Mouse (Mus musculus) mouse embryonic stem cell (cell line): ENCODE measurements around the gene Srp54a.
"Not testable (repeated sequence)": the region's sequence is repeated elsewhere in the genome, so short reads cannot be mapped to it uniquely, and the experiment has no call there.

Experiments used
- in situ Hi-C, 2 experiments: fragments of 300-500 bp; cut with MboI; formaldehyde crosslinking; loops; 1 replicate in 1 of 2; 3 replicates in 1 of 2; pipeline ENCODE4 v1.14.3; 2019 to 2020; ENCODE audit warnings: low sequenced_read_pairs in 2 of 2, low pct_unique_long_range_greater_than_20kb in 1 of 2, mixed read lengths in 1 of 2; ENCODE audit not compliant: unreplicated experiment in 1 of 2

Gene Srp54a

DNA sequence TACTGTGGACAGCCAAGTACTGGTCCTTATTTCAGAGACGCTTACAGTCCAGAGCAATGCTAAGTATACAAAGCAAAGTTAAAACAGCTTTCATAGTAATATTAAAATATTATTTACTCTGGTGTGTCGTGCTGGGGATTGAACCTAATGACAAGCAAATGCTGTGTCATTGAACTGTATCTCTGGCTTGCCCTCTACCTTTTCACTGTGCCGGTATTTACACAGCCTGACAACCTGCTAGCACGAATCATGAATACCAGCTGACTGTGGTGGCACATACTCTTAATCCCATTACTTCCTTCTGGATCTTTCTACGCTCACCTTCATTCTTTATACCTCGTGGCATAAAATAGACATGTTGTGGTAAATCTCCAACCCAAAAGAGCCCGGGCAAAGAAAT is 12.1 kb downstream of the Srp54a start:
- in situ Hi-C loops = not testable (repeated sequence)

DNA sequence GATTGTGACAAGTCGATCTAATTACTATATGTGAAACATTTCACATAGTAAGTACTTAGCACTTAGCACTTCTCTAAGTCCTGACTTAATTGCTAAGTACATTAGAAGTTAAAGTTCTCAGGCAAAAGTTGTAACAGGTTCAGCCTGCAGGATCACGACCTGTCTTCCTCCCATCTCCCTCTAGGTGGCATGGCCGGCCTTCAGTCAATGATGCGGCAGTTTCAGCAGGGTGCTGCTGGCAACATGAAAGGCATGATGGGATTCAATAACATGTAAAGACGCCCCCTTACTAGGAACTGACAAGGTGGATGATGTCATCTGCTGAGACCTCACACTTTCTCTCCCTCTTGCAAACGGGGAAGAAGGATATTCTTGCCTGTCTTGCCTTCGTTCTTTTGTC is 32.6 kb downstream of the Srp54a start:
- in situ Hi-C loops = not testable (repeated sequence)

DNA sequence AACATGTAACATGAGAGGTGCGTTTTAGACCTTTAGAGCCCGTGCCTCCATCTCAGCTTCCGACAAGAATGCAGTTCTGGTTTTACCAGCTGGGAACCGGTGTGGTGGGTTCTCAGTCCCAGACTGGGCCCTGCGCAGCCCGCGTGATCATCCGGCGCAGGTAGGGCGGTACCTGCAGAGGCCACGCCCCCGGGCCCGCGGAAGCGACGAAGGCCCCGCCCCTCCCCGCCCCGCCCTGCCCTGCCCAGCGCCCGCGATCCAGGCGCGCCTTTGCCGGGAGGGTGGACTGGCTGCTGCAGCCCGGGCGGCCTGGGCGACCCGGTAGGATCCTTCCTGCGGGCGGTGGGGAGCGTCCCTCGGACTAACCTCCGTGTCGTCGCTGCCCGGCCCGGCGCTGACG is 44.2 kb downstream of the Srp54a start, which contains the start of gene Fam177a:
TSS of gene Fam177a (plus strand) at position 228 of the 400 bp plus-strand sequence.
- in situ Hi-C loops = not testable (repeated sequence)

DNA sequence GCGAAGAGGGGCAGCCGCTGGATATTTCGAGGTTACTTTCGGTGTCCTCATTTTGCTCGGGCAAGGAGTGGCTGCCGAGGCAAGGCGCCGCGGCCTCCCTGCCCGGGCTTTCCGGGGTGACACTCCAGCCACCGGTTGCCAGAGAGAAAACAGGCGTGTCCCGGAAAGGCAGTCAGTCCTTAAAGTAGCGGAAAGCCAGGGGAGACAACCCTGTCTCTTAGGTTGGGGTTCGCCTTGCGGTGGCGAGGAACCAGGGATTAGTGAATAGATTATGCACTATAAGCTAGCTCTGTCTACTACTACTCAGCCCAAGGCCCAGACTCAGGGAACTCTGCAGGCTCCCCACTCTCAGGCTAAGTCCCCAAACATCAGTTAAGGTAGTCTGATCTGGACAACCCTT is 44.7 kb downstream of the Srp54a start:
- in situ Hi-C loops = not testable (repeated sequence)

DNA sequence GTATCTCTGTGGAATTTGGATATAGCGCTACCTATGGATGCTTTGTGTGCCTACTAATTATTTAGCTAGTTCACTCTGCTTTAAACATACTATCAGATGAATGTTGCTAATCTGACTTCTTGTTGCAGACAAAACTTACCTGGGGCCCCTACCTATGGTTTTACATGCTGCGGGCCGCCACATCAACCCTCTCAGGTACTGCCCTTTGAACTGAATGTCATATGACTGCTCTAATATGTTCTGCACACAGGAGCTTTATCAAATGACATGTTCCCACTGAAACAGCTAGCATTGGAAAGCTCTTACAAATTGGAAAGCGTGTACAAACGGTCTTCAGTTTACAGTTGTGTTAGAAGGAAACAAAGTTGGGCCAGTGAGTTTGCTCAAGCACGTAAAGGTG is 55.5 kb downstream of the Srp54a start:
- in situ Hi-C loops = not testable (repeated sequence)

DNA sequence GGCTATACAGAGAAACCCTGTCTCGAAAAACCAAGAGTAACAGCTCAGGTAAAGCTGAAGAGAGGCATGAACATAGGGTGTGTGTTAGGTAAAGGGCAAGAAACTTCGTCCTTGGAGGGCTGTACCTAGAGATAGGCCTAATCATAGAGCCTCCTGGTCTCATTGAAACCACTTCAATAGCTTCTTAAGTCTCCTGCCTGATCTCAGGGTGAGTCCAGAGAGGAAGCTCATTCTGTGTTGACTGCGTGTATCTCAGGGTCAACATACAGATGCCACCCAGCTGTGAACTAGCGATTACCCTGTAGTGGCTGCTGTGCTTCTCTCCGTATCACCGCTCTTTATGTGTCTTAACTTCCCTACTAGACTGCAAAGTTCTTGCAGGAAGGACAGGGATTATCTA is 57.8 kb downstream of the Srp54a start:
- in situ Hi-C loops = not testable (repeated sequence)

DNA sequence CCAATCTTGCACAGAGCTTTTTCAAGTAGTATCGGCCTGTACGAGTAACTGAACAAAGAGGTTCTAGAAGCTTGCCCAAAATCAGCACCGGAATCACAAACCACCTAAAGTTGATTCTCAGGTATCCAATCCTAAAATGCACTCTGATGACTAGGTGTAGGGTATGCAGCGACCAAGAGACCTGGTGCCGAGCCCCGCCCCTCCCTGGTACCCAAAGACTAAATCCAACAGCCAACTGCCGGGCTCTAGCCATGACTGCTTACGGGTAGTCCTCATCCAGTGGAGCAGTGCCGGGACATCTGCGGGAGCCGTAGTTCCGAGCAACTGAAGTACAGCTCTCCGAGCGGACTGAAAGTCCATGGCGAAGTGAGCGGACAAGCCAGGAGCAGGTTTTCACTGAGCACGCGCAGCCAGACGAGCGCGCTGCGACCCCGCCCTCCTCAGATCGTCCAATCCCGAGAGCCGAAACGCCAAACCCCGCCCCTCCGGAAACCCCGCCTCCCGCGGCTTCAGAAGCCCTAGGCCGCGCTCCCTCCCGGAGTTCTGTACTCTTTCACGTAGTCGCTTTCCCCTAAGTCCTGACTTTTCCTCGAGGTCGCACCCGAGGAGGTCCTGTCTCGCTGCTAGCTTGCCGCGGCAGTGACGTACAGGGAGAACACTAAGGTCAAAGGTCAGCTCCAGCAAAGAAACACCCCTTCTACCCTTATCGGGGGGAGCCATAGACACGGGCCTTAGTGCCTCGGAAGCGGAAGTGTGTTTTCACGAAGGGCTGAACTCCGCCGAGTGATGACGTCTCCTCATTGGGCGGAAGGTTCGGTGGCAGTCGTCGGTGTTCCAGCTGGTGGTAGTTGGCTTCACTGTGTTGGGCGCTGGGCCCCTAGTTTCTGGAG is 74.7 kb downstream of the Srp54a start, which contains the start of gene Srp54b:
TSS of gene Srp54b (plus strand) at position 546 of the 890 bp plus-strand sequence.
- in situ Hi-C loops = not testable (repeated sequence)

DNA sequence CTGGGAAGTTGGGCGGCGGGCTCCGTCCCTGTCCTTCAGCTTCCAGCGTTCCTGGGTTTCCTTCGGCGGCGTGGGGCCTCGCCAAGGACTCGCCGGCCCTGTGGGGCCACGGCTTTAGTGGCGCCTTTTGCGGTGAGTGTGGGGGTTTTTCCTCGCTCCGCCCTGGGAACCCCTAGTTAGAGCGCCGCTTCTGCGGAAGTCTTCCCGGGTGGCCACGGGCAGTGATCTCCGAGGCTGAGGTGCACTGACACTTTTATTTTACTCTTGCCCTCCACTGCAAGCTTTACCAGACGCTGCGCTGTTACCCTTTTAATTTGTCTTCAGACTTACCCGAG is 75.4 kb downstream of the Srp54a start:
- in situ Hi-C loops = not testable (repeated sequence)
